Mouse (Mus musculus) midbrain, embryonic 10.5 days (tissue): ENCODE data around the gene Kcnc4. TPM values are rescaled to one million over a fixed set of nuclear protein-coding genes. Genes with fewer than 3 reads are reported as not detected.

Experiments used
- DNase-seq: peaks from one replicate; pipeline ENCODE4 v3.0.0-alpha.2; 2017; ENCODE audit warnings: low spot score
- H3K27ac ChIP-seq: fragments of 300-500 bp; sonication (generic); replicated peaks from 2 replicates; pipeline ENCODE4 v1.5.1; 2016; ENCODE audit warnings: mild to moderate bottlenecking
- H3K27me3 ChIP-seq: fragments of 300-500 bp; sonication (generic); 2 replicates; pipeline ENCODE4 v1.6.1; 2016; ENCODE audit warnings: low read depth, mild to moderate bottlenecking; ENCODE audit not compliant: poor library complexity, severe bottlenecking
- H3K36me3 ChIP-seq: fragments of 300-500 bp; sonication (generic); 2 replicates; pipeline ENCODE4 v1.6.1; 2016; ENCODE audit warnings: mild to moderate bottlenecking, moderate library complexity
- H3K4me1 ChIP-seq: fragments of 300-500 bp; sonication (generic); 2 replicates; pipeline ENCODE4 v1.6.1; 2016
- H3K4me3 ChIP-seq: fragments of 300-500 bp; sonication (generic); 2 replicates; pipeline ENCODE4 v1.5.1; 2016; ENCODE audit warnings: mild to moderate bottlenecking, moderate library complexity
- H3K9me3 ChIP-seq: fragments of 300-500 bp; sonication (generic); replicated peaks from 2 replicates; pipeline ENCODE4 v1.6.1; 2016; ENCODE audit warnings: mild to moderate bottlenecking
- WGBS: fragments of 180-500 bp; shearing (Covaris S2); methylation state at CpG from one replicate; pipeline ENCODE4 v1.1.7; 2016; 5-methylcytosine and 5-hydroxymethylcytosine counted together
- polyA plus RNA-seq: library from polyadenylated mRNA; unstranded; fragments of >200 nt; fragmentation: Nextera tagmentation; extraction: Ambion mirVana; gene quantifications from 2 replicates; pipeline ENCODE4 v1.2.1, GENCODE M21; 2016

Gene Kcnc4
- polyA plus RNA-seq, 1 experiment from 2014 or later, result not detected

- 90% methylated on average over 8 of the region's 8 CpGs for WGBS
- Histone ChIP-seq H3K4me1 (peaks cover 15% of the 10 kb centered on the region), H3K27ac (no peak overlapping the region), H3K27me3 (no peaks in the 10 kb centered on the region), H3K36me3 (no peaks in the 10 kb centered on the region), H3K4me3 (no peak overlapping the region), H3K9me3 (no peaks in the 10 kb centered on the region)
- DNase-seq, result no peak
These were observed 46.8 kb downstream of the Kcnc4 start for GRCm38 (mm10) chr3:107412509-107412908.

DNA sequence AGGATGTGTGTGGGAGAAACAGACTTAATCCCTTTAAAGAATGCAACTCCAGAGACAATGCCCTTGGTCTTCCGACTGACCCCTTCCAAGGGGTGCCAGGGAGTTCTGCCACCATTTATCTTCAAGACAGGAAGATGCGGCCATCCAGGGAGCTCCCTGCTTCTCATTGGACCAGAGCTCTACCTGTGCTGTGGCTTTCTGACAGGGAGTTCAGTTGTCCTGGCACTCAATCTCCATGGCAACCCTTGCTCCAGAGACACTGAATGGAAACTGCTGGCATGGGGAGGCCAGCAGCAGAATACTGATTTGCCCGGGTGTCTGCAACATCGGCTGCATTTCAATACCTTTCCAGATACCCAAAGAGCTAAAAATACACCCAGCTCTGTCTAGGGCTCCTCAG lies 47.7 kb downstream of the Kcnc4 start:
- WGBS, result 44% methylated on average over 4 of the region's 4 CpGs
- H3K9me3 ChIP-seq, result no peaks in the 10 kb centered on the region
- no peak overlapping the region for H3K4me3 ChIP-seq
- H3K27ac ChIP-seq, result no peak overlapping the region; the same call in 1 of the 2 replicates
- H3K4me1 ChIP-seq, result peaks cover 15% of the 10 kb centered on the region
- DNase-seq, result no peak
- no peaks in the 10 kb centered on the region for H3K36me3 ChIP-seq
- H3K27me3 ChIP-seq, result no peaks in the 10 kb centered on the region

GRCm38 (mm10) chr3:107401401-107401800 lies 58.0 kb downstream of the Kcnc4 start:
- no peak for DNase-seq

GRCm38 (mm10) chr3:107399991-107400640 lies 59.2 kb downstream of the Kcnc4 start:
- Histone ChIP-seq H3K27ac (no peak overlapping the region), H3K9me3 (no peaks in the 10 kb centered on the region), H3K27me3 (no peaks in the 10 kb centered on the region), H3K36me3 (no peaks in the 10 kb centered on the region), H3K4me3 (no peak overlapping the region), H3K4me1 (no peaks in the 10 kb centered on the region)
- 87% methylated on average over 5 of the region's 5 CpGs for WGBS
- no peak for DNase-seq

More at GRCm38 (mm10) chr3:107401401-107401800, 58.0 kb downstream of the Kcnc4 start:
- 90% methylated on average over 7 of the region's 7 CpGs for WGBS
- no peaks in the 10 kb centered on the region for H3K4me1 ChIP-seq
- H3K27me3 ChIP-seq, result no peaks in the 10 kb centered on the region
- no peak overlapping the region for H3K4me3 ChIP-seq
- H3K9me3 ChIP-seq, result no peaks in the 10 kb centered on the region
- H3K36me3 ChIP-seq, result no peaks in the 10 kb centered on the region
- no peak overlapping the region for H3K27ac ChIP-seq

GRCm38 (mm10) chr3:107391198-107391597 lies 68.2 kb downstream of the Kcnc4 start:
- H3K4me3 ChIP-seq, result no peak overlapping the region
- no peaks in the 10 kb centered on the region for H3K27me3 ChIP-seq
- DNase-seq, result no peak
- no peaks in the 10 kb centered on the region for H3K4me1 ChIP-seq
- H3K9me3 ChIP-seq, result no peaks in the 10 kb centered on the region
- H3K27ac ChIP-seq, result no peak overlapping the region
- H3K36me3 ChIP-seq, result no peaks in the 10 kb centered on the region
- 64% methylated on average over 4 of the region's 4 CpGs for WGBS

Other genes starting within 250 kb of the Kcnc4 start
- gene Cym, start 237.8 kb downstream of the Kcnc4 start, polyA plus RNA-seq, result not detected in 2 replicates
- not detected in 2 replicates for gene A630076J17Rik, start 228.9 kb downstream of the Kcnc4 start, polyA plus RNA-seq
- gene Prok1, start 219.8 kb downstream of the Kcnc4 start, polyA plus RNA-seq, result 0.11 TPM in 1 of 2 replicates, not detected in the other
- gene Lamtor5, start 180.7 kb downstream of the Kcnc4 start, polyA plus RNA-seq, result 193 and 202 TPM in 2 replicates
- gene Slc16a4, start 168.3 kb downstream of the Kcnc4 start, polyA plus RNA-seq, result 1.5 and 2.3 TPM in 2 replicates
- 17.8 and 18.2 TPM in 2 replicates for gene Rbm15, start 125.9 kb downstream of the Kcnc4 start, polyA plus RNA-seq
- 1.4 and 1.6 TPM in 2 replicates for gene Slc6a17, start 58.5 kb upstream of the Kcnc4 start, polyA plus RNA-seq
- gene Ubl4b, start 95.5 kb upstream of the Kcnc4 start, polyA plus RNA-seq, result 0.12 TPM in 1 of 2 replicates, not detected in the other
- gene Alx3, start 135.5 kb upstream of the Kcnc4 start, polyA plus RNA-seq, result 4.9 and 6.7 TPM in 2 replicates
- gene Gm10961, start 171.8 kb upstream of the Kcnc4 start, polyA plus RNA-seq, result not detected in 2 replicates
- 70.0 and 83.8 TPM in 2 replicates for gene Strip1, start 172.1 kb upstream of the Kcnc4 start, polyA plus RNA-seq
- 92.4 and 99.8 TPM in 2 replicates for gene Ahcyl1, start 237.0 kb upstream of the Kcnc4 start, polyA plus RNA-seq